Mouse (Mus musculus) lung, adult 18-20 months (tissue): Measurements from ENCODE around the gene Cab39.
"Not testable (repeated sequence)": the region's sequence is repeated elsewhere in the genome, so short reads cannot be mapped to it uniquely, and the experiment has no call there.

Source experiments
- DNase-seq, 2 experiments: peaks; one replicate each; pipeline ENCODE4 v3.0.0; 2022; ENCODE audit warnings: mixed read lengths in 2 of 2

Cab39 gene

DNA sequence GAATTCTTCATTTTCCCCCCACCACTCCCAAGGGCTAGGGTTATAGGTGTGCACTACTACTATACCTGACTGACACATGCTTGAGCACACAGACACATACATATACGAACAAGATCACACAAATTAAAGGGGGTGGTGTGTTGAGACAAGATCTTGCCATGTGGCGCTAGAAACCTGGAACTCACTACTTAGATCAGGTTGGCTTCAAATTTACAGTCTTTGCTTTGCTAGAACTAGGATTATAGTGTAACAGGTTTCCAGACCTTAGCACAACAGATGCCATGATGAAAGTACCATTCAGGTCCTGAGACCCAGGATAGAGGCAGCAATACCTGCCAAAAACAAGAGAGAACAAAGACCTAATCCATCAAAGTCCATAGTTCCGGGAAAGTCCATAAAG lies 1.8 kb upstream of the Cab39 start:
- DNase-seq, result no peak

DNA sequence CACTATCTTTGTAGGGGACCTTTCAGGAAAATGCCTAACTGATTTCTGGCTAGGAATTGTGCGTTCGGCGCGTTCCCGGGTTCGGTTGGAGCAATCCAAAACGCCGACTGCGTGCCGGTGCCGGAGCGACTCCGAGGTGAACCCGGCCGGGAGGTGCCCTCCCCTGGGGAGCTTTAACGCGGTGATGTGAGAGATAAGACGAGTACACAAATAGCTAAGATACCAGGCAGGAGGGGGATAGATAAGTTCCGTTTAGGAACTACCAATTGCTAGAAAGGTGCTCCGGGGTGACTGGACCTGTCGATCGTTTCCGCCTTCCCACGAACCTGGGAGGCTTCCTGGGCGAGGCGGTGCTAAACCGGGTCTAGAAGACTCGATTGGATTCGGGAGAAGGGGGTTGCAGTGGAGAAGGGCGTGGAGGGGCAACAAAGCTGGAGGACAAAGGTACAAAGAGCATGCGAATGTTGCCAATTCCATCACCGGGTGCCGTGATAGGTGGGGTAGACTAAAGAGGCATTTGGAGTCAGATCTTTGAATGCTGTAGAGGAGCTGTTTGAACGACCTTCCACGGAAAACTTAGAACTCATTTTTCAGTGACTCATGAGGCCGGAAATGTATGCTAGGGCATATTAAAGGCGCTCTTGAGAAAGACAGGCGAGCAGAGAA lies 998 bp downstream of the Cab39 start:
- DNase-seq, result peak; percentile 60 to 71

- DNase-seq, result no peak
Measured at GRCm38 (mm10) chr1:85795196-85795595, 2.0 kb downstream of the Cab39 start.

DNA sequence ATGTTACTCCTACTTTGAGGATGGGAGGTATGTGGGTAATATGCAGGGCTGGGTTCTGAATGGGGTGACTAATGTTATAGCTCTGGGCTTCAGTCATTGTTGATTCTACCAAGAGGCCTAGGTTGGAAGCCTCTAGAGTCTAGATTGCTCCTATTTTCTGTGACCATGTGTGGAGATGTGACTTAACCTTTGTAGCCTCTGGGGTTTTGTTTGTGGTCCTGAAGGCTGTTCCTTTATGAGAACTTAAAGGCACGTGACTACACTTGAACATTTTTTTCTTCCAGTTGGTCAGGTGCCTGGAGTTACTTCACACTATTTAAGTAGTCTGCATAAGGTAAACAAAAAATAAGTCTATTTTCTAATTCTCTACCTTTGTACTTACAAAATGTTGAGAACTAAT lies 6.5 kb downstream of the Cab39 start:
- peak in 1 of 2 experiments; percentile 52 for DNase-seq

GRCm38 (mm10) chr1:85802517-85802916 lies 9.3 kb downstream of the Cab39 start:
- no peak for DNase-seq

GRCm38 (mm10) chr1:85804551-85804950 lies 11.3 kb downstream of the Cab39 start:
- no peak for DNase-seq

- DNase-seq, result no peak
Measured at GRCm38 (mm10) chr1:85809256-85809655, 16.0 kb downstream of the Cab39 start.

GRCm38 (mm10) chr1:85810343-85810742 lies 17.1 kb downstream of the Cab39 start:
- DNase-seq, result no peak

DNA sequence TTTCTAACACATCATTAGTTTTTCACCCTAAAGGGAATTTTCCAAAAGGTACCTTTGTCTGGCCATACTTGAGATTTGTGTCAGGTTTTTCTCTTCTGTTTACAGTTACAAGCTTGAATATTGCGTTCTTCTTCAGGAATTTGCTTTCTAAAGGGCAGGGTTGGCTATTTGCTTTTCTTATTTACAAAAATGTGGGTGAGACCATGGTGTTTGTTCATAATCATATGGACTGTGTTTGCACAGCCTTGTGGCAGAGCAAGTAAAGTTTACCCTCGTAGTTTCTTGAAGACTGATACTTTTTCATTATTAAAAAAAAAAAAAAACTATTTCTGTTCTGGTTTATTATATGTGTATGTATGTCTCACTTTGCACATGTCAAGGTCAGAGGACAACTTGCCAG lies 17.5 kb downstream of the Cab39 start:
- DNase-seq, result no peak

- DNase-seq, result not testable (repeated sequence)
Measured at GRCm38 (mm10) chr1:85814213-85814612, 21.0 kb downstream of the Cab39 start.

- DNase-seq, result no peak
Measured at GRCm38 (mm10) chr1:85818121-85818520, 24.9 kb downstream of the Cab39 start.

- no peak for DNase-seq
Measured at GRCm38 (mm10) chr1:85819695-85820094, 26.5 kb downstream of the Cab39 start.

DNA sequence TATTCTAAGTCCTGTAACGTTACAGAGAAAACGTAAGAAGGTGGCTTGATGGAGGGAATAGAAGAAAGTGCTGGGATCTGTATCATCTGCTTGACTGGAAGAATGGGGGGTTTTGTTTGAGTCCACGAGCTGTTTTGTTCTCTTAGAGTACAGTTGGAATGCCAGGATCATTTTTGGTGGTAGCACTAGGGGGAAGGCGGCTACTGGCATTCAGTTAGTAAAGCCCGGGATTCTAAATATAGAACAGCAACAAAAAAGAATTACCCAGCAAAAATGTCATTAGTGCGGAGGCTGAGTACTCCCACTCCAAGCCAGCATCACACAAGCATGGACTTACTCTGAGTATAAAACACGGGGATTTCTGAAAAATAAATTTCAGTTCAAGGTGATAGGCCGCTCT lies 29.0 kb downstream of the Cab39 start:
- DNase-seq, result no peak

DNA sequence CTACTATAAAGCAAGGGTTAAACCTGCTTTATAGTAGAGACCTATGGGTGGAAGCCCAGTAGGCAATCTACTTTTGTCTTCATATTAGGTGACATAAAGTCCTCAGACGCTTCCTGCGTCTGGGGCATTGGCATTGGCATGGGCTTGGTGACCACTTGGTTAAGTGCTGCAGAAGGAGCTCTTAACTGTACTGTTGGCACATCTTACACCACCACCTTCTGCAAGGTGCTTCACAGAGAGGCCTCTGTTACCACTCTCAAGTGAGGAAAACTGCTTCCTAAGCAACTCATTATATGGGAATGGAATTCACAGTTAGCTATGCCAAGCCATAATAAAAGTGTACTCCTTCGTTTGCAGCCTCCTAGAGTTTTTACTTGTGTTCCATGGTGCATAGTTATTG lies 31.7 kb downstream of the Cab39 start:
- peak; percentile 57 to 75 for DNase-seq

DNA sequence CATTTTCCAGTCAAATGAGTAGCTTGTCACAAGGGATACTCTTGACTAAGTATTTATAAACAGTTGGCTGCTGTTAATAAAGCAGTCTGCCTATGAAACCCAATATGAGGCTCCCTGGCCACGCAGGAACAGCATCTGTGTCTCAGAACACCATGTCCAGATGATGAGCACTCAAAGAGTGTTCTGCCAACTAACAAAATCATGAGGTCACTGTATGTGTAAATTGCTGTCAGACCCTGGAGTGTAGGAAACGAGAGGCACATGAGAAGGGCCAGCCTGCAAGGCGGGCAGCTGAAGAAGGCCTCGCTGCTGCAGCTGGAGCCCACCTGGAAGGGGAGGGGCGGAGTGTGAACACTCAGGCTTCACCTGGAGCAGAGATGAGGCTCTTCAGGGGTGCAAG lies 33.9 kb downstream of the Cab39 start:
- no peak for DNase-seq

DNA sequence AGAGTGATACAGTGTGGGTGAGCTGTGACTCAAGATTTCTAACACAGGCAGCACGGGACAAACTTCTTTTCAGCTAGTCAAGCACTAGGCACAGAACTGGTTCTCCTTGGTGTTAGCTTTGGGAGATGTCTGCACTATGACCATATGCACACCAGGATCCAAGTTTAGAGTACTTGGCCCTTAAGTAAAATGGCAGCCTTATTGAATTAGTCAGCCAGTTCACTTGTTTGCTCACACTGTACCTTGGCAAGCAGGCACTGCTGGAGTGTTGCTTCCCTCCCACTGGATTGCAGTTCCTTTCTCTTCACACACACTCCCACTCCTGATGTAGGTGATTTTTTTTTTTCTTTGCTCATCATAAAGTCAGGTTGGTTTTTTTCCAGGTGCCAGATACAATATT lies 35.8 kb downstream of the Cab39 start:
- DNase-seq, result peak; percentile 68 to 77

- peak; percentile 54 to 56 for DNase-seq
Measured at GRCm38 (mm10) chr1:85838056-85838455, 44.8 kb downstream of the Cab39 start.

DNA sequence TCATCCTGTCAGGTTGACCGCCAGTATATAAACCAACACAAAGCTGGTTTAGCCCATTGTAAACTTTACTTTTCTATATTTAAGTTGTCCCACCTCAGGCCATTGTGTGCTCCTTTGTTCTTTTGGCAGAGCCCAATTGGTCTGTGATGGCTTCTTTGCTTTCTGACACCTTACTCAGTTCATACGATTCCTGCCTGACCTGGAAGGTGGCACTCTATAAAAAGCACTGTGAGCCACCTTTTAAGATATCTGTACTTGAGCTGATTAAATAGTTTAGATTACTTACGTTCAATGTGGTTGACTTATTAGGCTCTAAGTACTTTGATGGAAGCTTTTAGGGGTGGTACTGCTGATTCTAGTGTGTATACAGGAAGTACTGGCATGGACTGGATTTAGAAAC lies 46.1 kb downstream of the Cab39 start:
- DNase-seq, result no peak

- no peak for DNase-seq
Measured at GRCm38 (mm10) chr1:85839790-85840189, 46.5 kb downstream of the Cab39 start.

DNA sequence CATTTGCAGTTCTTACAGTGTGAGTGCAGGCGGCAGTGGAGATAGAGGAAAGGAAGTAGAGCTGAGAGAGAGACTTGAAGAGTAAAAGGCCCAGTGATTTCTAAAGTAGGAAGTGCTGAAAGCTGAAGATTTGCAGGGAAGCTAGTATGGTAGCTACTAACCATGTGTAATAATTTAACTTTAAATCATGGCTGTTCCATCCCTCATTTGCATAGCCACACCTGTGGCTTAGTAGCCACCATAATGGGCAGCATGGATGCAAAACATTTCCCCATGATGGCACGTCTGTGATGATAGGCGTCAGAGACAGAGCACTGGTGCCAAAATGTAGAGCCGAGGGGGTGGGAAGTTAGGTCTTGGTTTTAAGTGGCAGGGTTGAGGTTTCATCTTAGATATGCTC lies 47.2 kb downstream of the Cab39 start:
- no peak for DNase-seq

GRCm38 (mm10) chr1:85842251-85842650 lies 49.0 kb downstream of the Cab39 start:
- DNase-seq, result no peak

DNA sequence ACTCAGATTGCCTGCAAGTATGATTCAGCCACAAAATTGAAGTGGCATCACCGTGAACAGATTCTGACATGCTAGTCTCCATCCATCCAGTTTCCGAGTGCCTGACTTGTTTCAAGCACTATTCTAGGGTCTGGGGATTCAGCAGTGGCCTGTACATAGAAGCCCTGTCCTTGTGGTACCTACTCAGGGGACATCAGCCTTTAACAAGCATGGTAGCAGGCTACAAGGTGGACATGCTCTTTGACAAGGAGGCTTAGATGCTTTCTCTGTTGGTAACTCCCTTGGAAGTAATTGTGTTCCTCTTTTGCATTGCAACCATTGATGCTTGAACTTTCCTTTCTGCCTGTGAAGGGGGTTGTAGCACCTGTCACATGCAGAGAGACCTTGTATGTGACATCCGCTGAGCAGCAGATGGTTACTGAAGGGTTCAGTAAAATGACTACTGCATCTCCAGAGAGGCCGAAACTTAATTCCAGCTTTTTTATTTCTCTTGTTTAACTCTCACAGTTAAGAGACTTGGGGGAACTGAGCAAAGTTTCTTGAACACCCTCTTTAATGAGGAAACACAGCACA lies 50.1 kb downstream of the Cab39 start:
- no peak for DNase-seq

DNA sequence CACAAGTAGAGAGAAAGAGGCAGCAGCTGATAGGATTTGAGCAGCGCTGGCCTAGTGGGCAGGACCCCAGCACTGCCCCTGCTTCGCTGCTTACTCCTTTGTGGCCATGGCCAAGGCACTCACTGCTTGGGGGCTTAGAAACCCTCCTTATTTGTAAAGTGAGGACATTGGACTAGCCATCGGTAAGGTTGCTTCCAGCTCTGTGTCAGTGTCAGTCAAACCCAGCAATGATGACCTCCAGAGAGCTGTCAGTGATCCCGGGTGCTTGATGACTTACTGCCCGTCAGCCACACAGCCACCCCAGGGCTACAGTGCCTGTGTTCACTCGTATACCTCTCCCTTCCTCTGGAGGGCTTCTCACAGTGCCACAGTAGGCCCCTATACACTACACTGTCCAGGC lies 51.7 kb downstream of the Cab39 start:
- no peak for DNase-seq

DNA sequence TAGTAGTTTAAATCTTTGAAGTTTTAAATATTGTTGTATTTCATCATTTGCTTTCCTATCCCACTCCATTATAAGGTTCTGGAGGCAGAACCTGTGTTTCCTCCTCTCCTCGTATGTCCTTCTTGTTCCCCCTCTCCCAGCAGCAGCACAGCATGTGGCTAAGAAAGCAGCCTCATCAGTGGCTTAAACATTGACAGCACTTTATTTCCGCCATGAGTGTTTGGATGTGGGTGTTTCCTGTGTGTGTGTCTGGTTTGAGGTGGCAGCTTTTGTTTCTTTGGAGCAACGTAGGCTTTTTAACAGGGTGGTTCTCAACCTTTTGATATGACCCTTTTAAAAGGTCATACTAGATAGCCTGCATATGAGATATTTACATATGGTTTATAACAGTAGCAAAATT lies 52.2 kb downstream of the Cab39 start:
- DNase-seq, result no peak

DNA sequence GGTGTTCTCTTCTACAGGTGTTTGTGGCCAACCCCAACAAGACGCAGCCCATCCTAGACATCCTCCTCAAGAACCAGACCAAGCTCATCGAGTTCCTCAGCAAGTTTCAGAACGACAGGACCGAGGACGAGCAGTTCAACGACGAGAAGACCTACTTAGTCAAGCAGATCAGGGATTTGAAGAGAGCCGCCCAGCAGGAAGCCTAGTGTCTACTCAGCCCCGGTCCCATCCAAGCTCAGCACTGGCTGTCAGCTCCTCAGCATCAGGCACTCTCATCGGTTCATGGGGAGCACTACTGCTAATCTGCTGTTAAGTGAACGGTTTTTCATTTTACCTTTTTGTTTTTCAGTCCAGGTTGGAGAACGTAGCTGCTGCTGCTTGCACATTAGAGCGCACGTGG lies 55.8 kb downstream of the Cab39 start:
- no peak for DNase-seq
